Mouse (Mus musculus) midbrain, embryonic 12.5 days (tissue): ENCODE measurements around the gene Kif24. TPM values are rescaled to one million over a fixed set of nuclear protein-coding genes. Genes with fewer than 3 reads are reported as not detected.

Source experiments
- polyA plus RNA-seq: library from polyadenylated mRNA; unstranded; fragments of >200 nt; fragmentation: Nextera tagmentation; extraction: Ambion mirVana; gene quantifications from 2 replicates; pipeline ENCODE4 v1.2.1, GENCODE M21; 2016

Gene Kif24
- polyA plus RNA-seq, 1 experiment from 2014 or later: 12.6 TPM

Other genes with a start within 250 kb of the Kif24 start
- 74.8 and 75.5 TPM in 2 replicates for gene Ubap2, start 189.7 kb downstream of the Kif24 start, polyA plus RNA-seq
- 73.1 and 74.9 TPM in 2 replicates for gene Dcaf12, start 150.0 kb downstream of the Kif24 start, polyA plus RNA-seq
- 80.3 and 81.2 TPM in 2 replicates for gene Ubap1, start 115.9 kb downstream of the Kif24 start, polyA plus RNA-seq
- gene Nudt2, start 264 bp upstream of the Kif24 start, polyA plus RNA-seq: 56.9 and 63.5 TPM in 2 replicates
- 8.5 and 8.7 TPM in 2 replicates for gene AI464131, start 38.2 kb upstream of the Kif24 start, polyA plus RNA-seq
- gene 1110017D15Rik, start 52.4 kb upstream of the Kif24 start, polyA plus RNA-seq: 5.0 and 5.5 TPM in 2 replicates
- 11.4 and 11.9 TPM in 2 replicates for gene Fam219a, start 104.7 kb upstream of the Kif24 start, polyA plus RNA-seq
- gene Dnaic1, start 104.9 kb upstream of the Kif24 start, polyA plus RNA-seq: 2.3 and 2.5 TPM in 2 replicates
- gene Enho, start 175.4 kb upstream of the Kif24 start, polyA plus RNA-seq: 59.3 and 65.4 TPM in 2 replicates
- 35.0 and 43.5 TPM in 2 replicates for gene Cntfr, start 232.2 kb upstream of the Kif24 start, polyA plus RNA-seq
- 63.1 and 76.5 TPM in 2 replicates for gene Il11ra1, start 235.1 kb upstream of the Kif24 start, polyA plus RNA-seq
- 68.7 and 69.3 TPM in 2 replicates for gene Rpp25l, start 248.6 kb upstream of the Kif24 start, polyA plus RNA-seq